In the genomic region with DNA sequence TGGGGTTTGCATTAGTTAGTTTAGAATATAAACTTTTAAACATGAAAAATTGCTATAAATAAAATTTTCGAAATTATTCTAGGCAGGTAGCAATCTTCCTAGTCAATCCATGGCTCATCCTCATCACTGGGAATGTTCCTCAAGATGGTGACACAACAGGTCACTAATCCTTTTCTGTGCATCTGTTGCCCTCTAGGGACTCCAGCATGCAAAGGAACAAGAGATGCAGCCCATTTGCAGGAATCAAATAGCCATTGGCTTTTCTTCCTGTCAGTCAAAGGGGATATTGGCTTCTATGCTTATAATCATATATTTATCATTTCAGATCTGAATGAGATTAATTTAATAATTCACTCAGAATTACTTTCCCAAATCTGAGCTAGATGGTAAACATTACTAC, we compare ENCODE assay signal across 18 mouse cellular contexts.
A peak's percentile ranks its signal among the peaks of the same experiment; 100 is the strongest.
DNase-seq lines count a peak whose midpoint lies in the region; ATAC-seq and TF ChIP-seq lines count a peak whose summit lies in the region.
"Had no signal": no experiment of that assay in that cellular context is flagged by ENCODE, and none has a peak within 500 bp of the region (broad histone marks: within the 10 kb centered on the region; RNA-seq: fewer than 3 reads in every experiment).

No protein-coding gene starts in this region.

- in situ Hi-C loops in CH12.LX (cut with MboI; ENCODE audit: low pct_ligation_motif_present, low pct_unique_long_range_greater_than_20kb, low sequenced_read_pairs): no loop called here

- dilution Hi-C loops in CH12.LX (cut with MboI; ENCODE audit: extremely low pct_ligation_motif_present, extremely low pct_unique_long_range_greater_than_20kb, low sequenced_read_pairs): no loop called here

- intact Hi-C loops in heart, adult 2 months (cut with DNase I): no loop called here

- no peak overlapping the region for H3K4me2 ChIP-seq in intestine, postnatal 0 days (replicated peaks; ENCODE audit: low read depth)
- H3K4me2 ChIP-seq in intestine, embryonic 15.5 days (replicated peaks): no peak overlapping the region
- no peak overlapping the region for H3K4me2 ChIP-seq in CH12.LX (ENCODE audit: insufficient read depth, low read depth, poor library complexity, severe bottlenecking)
- H3K4me2 ChIP-seq: forebrain, embryonic 15.5 days; limb, embryonic 15.5 days; lung, embryonic 15.5 days; neural tube, embryonic 12.5 days had no signal

- ATAC-seq in intestine, postnatal 0 days: no peak
- ATAC-seq in intestine, embryonic 15.5 days: no peak
- ATAC-seq: forebrain, embryonic 15.5 days had no signal

- peak in 1 of 2 experiments; percentile 26 for DNase-seq in cerebellum, adult 2 months
- DNase-seq in cerebellum, adult 11-12 months: no peak
- DNase-seq in CH12.LX (ENCODE audit: extremely low read depth) (no peak), MN1 (ENCODE audit: low spot score) (no peak)
- DNase-seq in embryo, embryonic 11 days: peak; percentile 58
- DNase-seq in heart, adult 2 months: no peak
- DNase-seq: cerebellum, adult 9-11 months; gastrocnemius, postnatal 10 days; kidney, adult 9 months; spleen, adult 18-20 months; thymus, postnatal 36 days had no signal

- no peak overlapping the region for H3K4me3 ChIP-seq in cerebellum, adult 2 months (replicated peaks; ENCODE audit: insufficient read depth, low read depth, low read length)
- no peak overlapping the region for H3K4me3 ChIP-seq in intestine, postnatal 0 days (ENCODE audit: low read depth, low read length)
- no peak overlapping the region for H3K4me3 ChIP-seq in intestine, embryonic 15.5 days (replicated peaks)
- H3K4me3 ChIP-seq in CH12.LX (replicated peaks in 1 of 3; ENCODE audit: low read depth in 2 of 3, low read length in 2 of 3, poor library complexity in 1 of 3): no peak overlapping the region
- no peak overlapping the region for H3K4me3 ChIP-seq in heart, adult 2 months
- H3K4me3 ChIP-seq: forebrain, embryonic 15.5 days; heart, embryonic 10.5 days; limb, embryonic 15.5 days; lung, embryonic 15.5 days; neural tube, embryonic 12.5 days had no signal

- H3K9ac ChIP-seq in intestine, postnatal 0 days (ENCODE audit: low read depth, low read length): no peak overlapping the region
- H3K9ac ChIP-seq in intestine, embryonic 15.5 days: no peak overlapping the region
- H3K9ac ChIP-seq in CH12.LX (ENCODE audit: insufficient read depth, low read depth): no peak overlapping the region
- no peak overlapping the region for H3K9ac ChIP-seq in heart, adult 2 months (ENCODE audit: low read depth, low read length)
- H3K9ac ChIP-seq: forebrain, embryonic 15.5 days; limb, embryonic 15.5 days; lung, embryonic 15.5 days; neural tube, embryonic 12.5 days had no signal

- peak; percentile 51 for TF ChIP-seq RAD21 in CH12.LX (IDR thresholded peaks at IDR 0.05; ENCODE audit: low read depth, low read length)

- H3K9me3 ChIP-seq in intestine, postnatal 0 days (ENCODE audit: control insufficient read depth): no peaks in the 10 kb centered on the region
- no peaks in the 10 kb centered on the region for H3K9me3 ChIP-seq in intestine, embryonic 15.5 days
- H3K9me3 ChIP-seq in CH12.LX (replicated peaks; ENCODE audit: low read length): no peaks in the 10 kb centered on the region
- H3K9me3 ChIP-seq: forebrain, embryonic 15.5 days; heart, embryonic 10.5 days; limb, embryonic 15.5 days; lung, embryonic 15.5 days; neural tube, embryonic 12.5 days had no signal

- no peaks in the 10 kb centered on the region for H3K36me3 ChIP-seq in intestine, postnatal 0 days (ENCODE audit: control insufficient read depth, insufficient read depth)
- no peaks in the 10 kb centered on the region for H3K36me3 ChIP-seq in intestine, embryonic 15.5 days
- H3K36me3 ChIP-seq in CH12.LX (replicated peaks in 1 of 2; ENCODE audit: control insufficient read depth in 1 of 2, insufficient read depth in 1 of 2, low read length in 1 of 2): no peaks in the 10 kb centered on the region
- H3K36me3 ChIP-seq in heart, adult 2 months (ENCODE audit: control insufficient read depth, insufficient read depth, low read length): no peaks in the 10 kb centered on the region
- H3K36me3 ChIP-seq: forebrain, embryonic 15.5 days; heart, embryonic 10.5 days; limb, embryonic 15.5 days; lung, embryonic 15.5 days; neural tube, embryonic 12.5 days had no signal

- TF ChIP-seq EP300 in CH12.LX (IDR thresholded peaks at IDR 0.05; ENCODE audit: low read length): no peak
- TF ChIP-seq EP300 in heart, adult 2 months (IDR thresholded peaks at IDR 0.05; ENCODE audit: insufficient read depth, low read depth, low read length): no peak

- TF ChIP-seq CTCF in cerebellum, adult 2 months (IDR thresholded peaks at IDR 0.05; ENCODE audit: borderline replicate concordance, insufficient read depth, low read depth, low read length): 0 out of 2 replicates have a peak, but pooled peaks have one; percentile 14
- TF ChIP-seq CTCF in intestine, postnatal 0 days (IDR thresholded peaks at IDR 0.05; ENCODE audit: low read depth): 0 out of 2 replicates have a peak, but pooled peaks have one; percentile 13
- TF ChIP-seq CTCF in CH12.LX (conservative IDR thresholded peaks at IDR 0.05 in 1 of 2, IDR thresholded peaks at IDR 0.05 in 1 of 2; ENCODE audit: low read depth in 2 of 2, low read length in 2 of 2): peak in 1 of 2 experiments; percentile 51; a peak in 2 of 4 replicates
- no peak for TF ChIP-seq CTCF in heart, adult 2 months (IDR thresholded peaks at IDR 0.05)

- WGBS in cerebellum, adult 2 months: 39% methylated on average over 1 of the region's 1 CpGs
- WGBS in intestine, postnatal 0 days: 61% methylated on average over 1 of the region's 1 CpGs
- WGBS in intestine, embryonic 15.5 days: 62% methylated on average over 1 of the region's 1 CpGs
- WGBS in heart, adult 2 months: 31% methylated on average over 1 of the region's 1 CpGs

- H3K4me1 ChIP-seq in cerebellum, adult 2 months (ENCODE audit: control insufficient read depth, insufficient read depth, low read length): no peaks in the 10 kb centered on the region
- no peaks in the 10 kb centered on the region for H3K4me1 ChIP-seq in intestine, postnatal 0 days (replicated peaks; ENCODE audit: control insufficient read depth, insufficient read depth, low read length)
- no peaks in the 10 kb centered on the region for H3K4me1 ChIP-seq in intestine, embryonic 15.5 days (replicated peaks)
- peaks cover 0 to 3% of the 10 kb centered on the region in 2 experiments; a peak in 2 of 4 replicates for H3K4me1 ChIP-seq in CH12.LX (ENCODE audit: control insufficient read depth in 1 of 2, insufficient read depth in 2 of 2)
- H3K4me1 ChIP-seq in heart, adult 2 months (ENCODE audit: control insufficient read depth, insufficient read depth, low read length): no peaks in the 10 kb centered on the region
- H3K4me1 ChIP-seq: heart, embryonic 10.5 days; limb, embryonic 15.5 days; lung, embryonic 15.5 days had no signal

- no peak for TF ChIP-seq POLR2A in cerebellum, adult 2 months (IDR thresholded peaks at IDR 0.05; ENCODE audit: borderline replicate concordance, insufficient read depth, low read length)
- TF ChIP-seq POLR2A in CH12.LX (IDR thresholded peaks at IDR 0.05; ENCODE audit: low read depth, low read length): no peak
- TF ChIP-seq POLR2A in heart, adult 2 months (IDR thresholded peaks at IDR 0.05; ENCODE audit: insufficient read depth, low read depth, low read length): no peak

- H3K79me2 ChIP-seq in CH12.LX (replicated peaks; ENCODE audit: control insufficient read depth, extremely low read depth, insufficient read depth, poor library complexity, severe bottlenecking): no peaks in the 10 kb centered on the region
- no peaks in the 10 kb centered on the region for H3K79me2 ChIP-seq in heart, adult 2 months (replicated peaks; ENCODE audit: control insufficient read depth, insufficient read depth, low read length)

- H3K27me3 ChIP-seq in cerebellum, adult 2 months (ENCODE audit: control insufficient read depth, insufficient read depth, low read length): no peaks in the 10 kb centered on the region
- H3K27me3 ChIP-seq in intestine, postnatal 0 days (replicated peaks; ENCODE audit: control insufficient read depth, insufficient read depth, low read length): no peaks in the 10 kb centered on the region
- no peaks in the 10 kb centered on the region for H3K27me3 ChIP-seq in intestine, embryonic 15.5 days (replicated peaks)
- H3K27me3 ChIP-seq in CH12.LX (replicated peaks): no peaks in the 10 kb centered on the region
- no peaks in the 10 kb centered on the region for H3K27me3 ChIP-seq in heart, adult 2 months (ENCODE audit: control insufficient read depth, insufficient read depth, low read length)
- H3K27me3 ChIP-seq: forebrain, embryonic 15.5 days; limb, embryonic 15.5 days; lung, embryonic 15.5 days; neural tube, embryonic 12.5 days had no signal

- no peak overlapping the region for H3K27ac ChIP-seq in cerebellum, adult 2 months (ENCODE audit: insufficient read depth, low read length)
- no peak overlapping the region for H3K27ac ChIP-seq in intestine, postnatal 0 days (ENCODE audit: low read depth, low read length)
- H3K27ac ChIP-seq in intestine, embryonic 15.5 days: no peak overlapping the region
- no peak overlapping the region for H3K27ac ChIP-seq in CH12.LX (ENCODE audit: insufficient read depth, low read depth)
- H3K27ac ChIP-seq in heart, adult 2 months: no peak overlapping the region
- H3K27ac ChIP-seq: forebrain, embryonic 15.5 days; heart, embryonic 10.5 days; limb, embryonic 15.5 days; lung, embryonic 15.5 days; neural tube, embryonic 12.5 days had no signal

TF ChIP-seq in CH12.LX, 34 proteins besides CTCF, POLR2A, EP300 and RAD21:
- TF ChIP-seq MAFK (IDR thresholded peaks at IDR 0.05; ENCODE audit: insufficient replicate concordance, low read length) (no peak), SMC3 (IDR thresholded peaks at IDR 0.05; ENCODE audit: low read depth, low read length) (0 out of 2 replicates have a peak, but pooled peaks have one; percentile 12)
